Mouse (Mus musculus) heart, postnatal 0 days (tissue): ENCODE measurements around the gene Colec11. TPM values are rescaled to one million over a fixed set of nuclear protein-coding genes. Genes with fewer than 3 reads are reported as not detected.
A peak's percentile ranks its signal among the peaks of the same experiment; 100 is the strongest.

ENCODE experiments used
- ATAC-seq: fragments of 200-750 bp; cut with Nextera tagmentation; 2 replicates; pipeline ENCODE4 v1.8.0; 2017; ENCODE audit warnings: low read depth, moderate number of reproducible peaks, moderate library complexity; ENCODE audit not compliant: insufficient read depth
- DNase-seq: peaks from one replicate; pipeline ENCODE4 v3.0.0-alpha.2; 2016; ENCODE audit warnings: low spot score
- H3K27ac ChIP-seq: fragments of 300-500 bp; sonication (generic); 2 replicates; pipeline ENCODE4 v1.5.1; 2014; ENCODE audit warnings: low read depth, mild to moderate bottlenecking
- H3K27me3 ChIP-seq: fragments of 300-500 bp; sonication (generic); 2 replicates; pipeline ENCODE4 v1.6.1; 2014; ENCODE audit warnings: low read length, mixed read lengths; ENCODE audit not compliant: control insufficient read depth, insufficient read depth
- H3K36me3 ChIP-seq: fragments of 300-500 bp; sonication (generic); replicated peaks from 2 replicates; pipeline ENCODE4 v1.6.1; 2014; ENCODE audit warnings: low read length, mixed read lengths; ENCODE audit not compliant: control insufficient read depth, insufficient read depth
- H3K4me1 ChIP-seq: fragments of 300-500 bp; sonication (generic); 2 replicates; pipeline ENCODE4 v1.6.1; 2014; ENCODE audit warnings: antibody characterized with exemption; ENCODE audit not compliant: control insufficient read depth, insufficient read depth
- H3K4me2 ChIP-seq: fragments of 300-500 bp; sonication (generic); 2 replicates; pipeline ENCODE4 v1.6.1; 2014; ENCODE audit warnings: low read depth, mild to moderate bottlenecking, low read length, moderate library complexity
- H3K4me3 ChIP-seq: fragments of 300-500 bp; sonication (generic); 2 replicates; pipeline ENCODE4 v1.5.1; 2014; ENCODE audit warnings: low read depth, low read length
- H3K9ac ChIP-seq: fragments of 300-500 bp; sonication (generic); replicated peaks from 2 replicates; pipeline ENCODE4 v1.6.1; 2014; ENCODE audit warnings: low read depth, low read length, mixed read lengths
- H3K9me3 ChIP-seq: fragments of 300-500 bp; sonication (generic); replicated peaks from 2 replicates; pipeline ENCODE4 v1.6.1; 2016; ENCODE audit warnings: low read length; ENCODE audit not compliant: control insufficient read depth
- CTCF ChIP-seq: IDR thresholded peaks from 2 replicates; pipeline ENCODE4 v1.5.1; 2016; ENCODE audit warnings: antibody characterized with exemption, control low read depth, low read depth
- EP300 ChIP-seq: IDR thresholded peaks from 2 replicates; pipeline ENCODE4 v1.6.1; 2016; ENCODE audit warnings: antibody characterized with exemption, low read depth
- WGBS: fragments of 180-500 bp; shearing (Covaris S2); extraction: QIAGEN DNeasy Blood & Tissue Kit; methylation state at CpG from one replicate; pipeline ENCODE4 v1.1.7; 2014; 5-methylcytosine and 5-hydroxymethylcytosine counted together
- polyA plus RNA-seq: library from polyadenylated mRNA; unstranded; fragments of >200 nt; fragmentation: Nextera tagmentation; extraction: Ambion mirVana; gene quantifications from 2 replicates; pipeline ENCODE4 v1.2.1, GENCODE M21; 2015
- total RNA-seq: library from RNA; depleted of rRNA; stranded (reverse); fragments of >200 nt; gene quantifications from 2 replicates; pipeline ENCODE4 v1.2.3, GENCODE M21; 2014; ENCODE audit warnings: low replicate concordance; rRNA removed

Gene Colec11
- total RNA-seq (11.2 and 18.4 TPM in 2 replicates), polyA plus RNA-seq (28.1 and 29.4 TPM in 2 replicates)

GRCm38 (mm10) chr12:28623195-28623594, at the start of gene Colec11:
Gene Colec11, minus strand, starts transcription at chr12:28623377.
- H3K9ac ChIP-seq, result no peak within 1 kb of the TSS

GRCm38 (mm10) chr12:28667287-28667686, 44.1 kb upstream of the Colec11 start:
- Histone ChIP-seq H3K36me3 (no peaks in the 10 kb centered on the region), H3K27ac (no peak overlapping the region), H3K9me3 (no peaks in the 10 kb centered on the region), H3K4me2 (no peak overlapping the region), H3K27me3 (no peaks in the 10 kb centered on the region), H3K4me1 (no peaks in the 10 kb centered on the region), H3K4me3 (no peak overlapping the region), H3K9ac (no peak overlapping the region)
- WGBS, result 21% methylated on average over 8 of the region's 8 CpGs
- no peak for ATAC-seq
- no peak for DNase-seq
- TF ChIP-seq CTCF (no peak), EP300 (no peak)

More at GRCm38 (mm10) chr12:28623195-28623594, at the start of gene Colec11:
- no peak for TF ChIP-seq CTCF
- no peak for TF ChIP-seq EP300
- 22% methylated on average over 5 of the region's 5 CpGs for WGBS
- Histone ChIP-seq H3K27ac (peak within 1 kb of the TSS; percentile 40), H3K9me3 (no peaks in the 10 kb centered on the region), H3K4me2 (peak within 1 kb of the TSS; percentile 44), H3K27me3 (no peaks in the 10 kb centered on the region), H3K36me3 (peaks cover 2% of the 10 kb centered on the region; the same call in 1 of the 2 replicates), H3K4me1 (peaks cover 10% of the 10 kb centered on the region), H3K4me3 (no peak within 1 kb of the TSS)
- DNase-seq (no peak), ATAC-seq (peak; percentile 62)

- Histone ChIP-seq H3K27me3 (no peaks in the 10 kb centered on the region), H3K27ac (no peak overlapping the region), H3K9ac (no peak overlapping the region), H3K4me3 (no peak overlapping the region), H3K4me2 (no peak overlapping the region), H3K9me3 (no peaks in the 10 kb centered on the region), H3K36me3 (no peaks in the 10 kb centered on the region), H3K4me1 (no peaks in the 10 kb centered on the region)
- 48% methylated on average over 4 of the region's 4 CpGs for WGBS
- TF ChIP-seq EP300, result no peak
- no peak for TF ChIP-seq CTCF
- ATAC-seq (no peak), DNase-seq (no peak)
Measured at GRCm38 (mm10) chr12:28666734-28667133, 43.6 kb upstream of the Colec11 start.

GRCm38 (mm10) chr12:28662628-28663027, 39.5 kb upstream of the Colec11 start:
- DNase-seq, result no peak
- Histone ChIP-seq H3K9ac (no peak overlapping the region), H3K27ac (no peak overlapping the region), H3K27me3 (no peaks in the 10 kb centered on the region), H3K9me3 (no peaks in the 10 kb centered on the region), H3K4me2 (no peak overlapping the region), H3K36me3 (peaks cover 33% of the 10 kb centered on the region), H3K4me3 (no peak overlapping the region), H3K4me1 (no peaks in the 10 kb centered on the region)
- WGBS, result 81% methylated on average over 4 of the region's 4 CpGs
- ATAC-seq, result no peak
- TF ChIP-seq CTCF (no peak), EP300 (no peak)

GRCm38 (mm10) chr12:28649141-28650110, 26.2 kb upstream of the Colec11 start, which contains the start of gene Rnaseh1:
Gene Rnaseh1, plus strand, starts transcription at chr12:28649602.
- Histone ChIP-seq H3K9me3 (no peaks in the 10 kb centered on the region), H3K4me2 (peak within 1 kb of the TSS; percentile 76), H3K36me3 (peaks cover 18% of the 10 kb centered on the region; the same call in 1 of the 2 replicates), H3K4me3 (peak within 1 kb of the TSS; percentile 75), H3K4me1 (peaks cover 6% of the 10 kb centered on the region; the same call in 1 of the 2 replicates), H3K27ac (0 out of 2 replicates have a peak within 1 kb of the TSS, but pooled peaks have one; percentile 27), H3K27me3 (no peaks in the 10 kb centered on the region), H3K9ac (peak within 1 kb of the TSS; percentile 59)
- WGBS, result 1% methylated on average over 52 of the region's 52 CpGs
- ATAC-seq, result peak; percentile 90
- no peak for TF ChIP-seq EP300
- no peak for TF ChIP-seq CTCF
- peak; percentile 74 for DNase-seq
